Mouse (Mus musculus) gastrocnemius, postnatal 4 days (tissue): ENCODE data around the gene Gatc. TPM values are rescaled to one million over a fixed set of nuclear protein-coding genes. Genes with fewer than 3 reads are reported as not detected.

ENCODE experiments used
- DNase-seq, 2 experiments: peaks; one replicate each; pipeline ENCODE4 v3.0.0; 2021 to 2022; ENCODE audit warnings: low spot score in 2 of 2, mixed read lengths in 2 of 2
- total RNA-seq, 2 experiments: library from RNA; stranded (reverse); gene quantifications; 2 replicates each; pipeline ENCODE4 v1.2.3; 2021

Gatc gene
- total RNA-seq, 2 experiments from 2014 or later: 19.5 to 21.6 TPM

GRCm38 (mm10) chr5:115284735-115285134 is 56.2 kb downstream of the Gatc start:
- DNase-seq: no peak

Other genes starting within 250 kb of the Gatc start
- not detected for gene Gm10401, start 242.9 kb downstream of the Gatc start, total RNA-seq
- 10 to 100 TPM; 74.6 to 78.1 TPM for gene Acads, start 221.8 kb downstream of the Gatc start, total RNA-seq
- gene Unc119b, start 206.2 kb downstream of the Gatc start, total RNA-seq: 10 to 100 TPM; 19.9 to 20.3 TPM
- 100 to 1,000 TPM; 198 to 217 TPM for gene Mlec, start 183.0 kb downstream of the Gatc start, total RNA-seq
- gene Cabp1, start 146.8 kb downstream of the Gatc start, total RNA-seq: 1 to 10 TPM; 4.2 to 5.1 TPM
- 10 to 100 TPM; 20.2 to 25.0 TPM for gene Pop5, start 105.3 kb downstream of the Gatc start, total RNA-seq
- gene Rnf10, start 68.3 kb downstream of the Gatc start, total RNA-seq: 100 to 1,000 TPM; 196 TPM
- gene Coq5, start 61.5 kb downstream of the Gatc start, total RNA-seq: 10 to 100 TPM; 57.8 to 64.2 TPM
- 100 to 1,000 TPM; 314 to 330 TPM for gene Dynll1, start 40.2 kb downstream of the Gatc start, total RNA-seq
- gene Srsf9, start 14.0 kb downstream of the Gatc start, total RNA-seq: 10 to 100 TPM; 38.2 to 42.8 TPM
- 10 to 100 TPM; 19.7 to 22.8 TPM for gene Triap1, start within 50 bp of the Gatc start, total RNA-seq
- 100 to 1,000 TPM; 236 to 243 TPM for gene Cox6a1, start 7.8 kb upstream of the Gatc start, total RNA-seq
- 1 to 10 TPM; 6.2 to 6.5 TPM for gene Msi1, start 88.4 kb upstream of the Gatc start, total RNA-seq
- gene Pla2g1b, start 125.1 kb upstream of the Gatc start, total RNA-seq: not detected
- 10 to 100 TPM; 13.4 to 16.8 TPM for gene Sirt4, start 143.5 kb upstream of the Gatc start, total RNA-seq
- gene Pxn, start 165.5 kb upstream of the Gatc start, total RNA-seq: 100 to 1,000 TPM; 170 to 175 TPM
- gene Rplp0, start 218.3 kb upstream of the Gatc start, total RNA-seq: 1,000 to 10,000 TPM; 1,089 to 1,227 TPM
- 10 to 100 TPM; 48.8 to 50.7 TPM for gene Gcn1l1, start 224.1 kb upstream of the Gatc start, total RNA-seq